Mouse (Mus musculus): ENCODE data around the gene Mfsd14a.
A peak's percentile ranks its signal among the peaks of the same experiment; 100 is the strongest.

The Mfsd14a gene

DNA sequence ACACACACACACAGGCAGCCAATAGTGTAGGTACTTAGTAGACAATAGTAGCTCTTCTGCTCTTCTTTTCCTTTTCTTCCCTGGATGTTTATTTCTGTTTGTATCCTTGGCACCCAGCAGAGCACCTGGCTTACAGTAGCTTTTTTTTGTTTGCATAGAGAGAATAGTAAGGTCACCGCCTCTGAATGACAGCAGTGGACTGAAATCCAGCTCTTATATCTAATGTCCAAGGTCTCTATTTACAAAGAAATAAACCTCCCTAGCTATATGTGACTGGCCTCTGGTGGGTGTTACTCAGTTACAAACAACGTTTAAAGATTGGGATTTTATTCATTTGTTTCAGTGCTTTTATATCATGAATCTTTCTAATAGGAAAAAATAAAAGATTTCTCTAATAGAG, 62.8 kb downstream of the Mfsd14a start:
- no peak for DNase-seq (ENCODE audit: low read depth, low spot score)

DNA sequence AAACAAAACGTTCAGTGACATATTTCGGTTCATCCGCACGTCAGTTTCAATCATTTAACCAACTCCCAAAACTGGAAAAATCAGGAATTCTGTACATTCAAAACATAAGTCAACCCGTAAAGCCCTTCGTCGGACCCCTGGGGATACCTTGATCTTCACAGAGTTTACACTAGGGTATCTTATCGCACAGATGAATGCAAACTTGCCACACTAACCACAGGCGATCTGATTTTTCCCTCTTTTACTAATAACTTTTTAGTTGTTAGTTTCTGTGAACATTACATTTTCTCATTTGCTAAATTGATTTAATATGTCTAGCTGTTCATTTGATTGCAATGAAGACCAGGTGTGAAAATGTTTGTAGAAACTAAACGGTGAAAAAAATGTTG, 66.9 kb downstream of the Mfsd14a start:
- DNase-seq (ENCODE audit: low read depth, low spot score), result no peak

DNA sequence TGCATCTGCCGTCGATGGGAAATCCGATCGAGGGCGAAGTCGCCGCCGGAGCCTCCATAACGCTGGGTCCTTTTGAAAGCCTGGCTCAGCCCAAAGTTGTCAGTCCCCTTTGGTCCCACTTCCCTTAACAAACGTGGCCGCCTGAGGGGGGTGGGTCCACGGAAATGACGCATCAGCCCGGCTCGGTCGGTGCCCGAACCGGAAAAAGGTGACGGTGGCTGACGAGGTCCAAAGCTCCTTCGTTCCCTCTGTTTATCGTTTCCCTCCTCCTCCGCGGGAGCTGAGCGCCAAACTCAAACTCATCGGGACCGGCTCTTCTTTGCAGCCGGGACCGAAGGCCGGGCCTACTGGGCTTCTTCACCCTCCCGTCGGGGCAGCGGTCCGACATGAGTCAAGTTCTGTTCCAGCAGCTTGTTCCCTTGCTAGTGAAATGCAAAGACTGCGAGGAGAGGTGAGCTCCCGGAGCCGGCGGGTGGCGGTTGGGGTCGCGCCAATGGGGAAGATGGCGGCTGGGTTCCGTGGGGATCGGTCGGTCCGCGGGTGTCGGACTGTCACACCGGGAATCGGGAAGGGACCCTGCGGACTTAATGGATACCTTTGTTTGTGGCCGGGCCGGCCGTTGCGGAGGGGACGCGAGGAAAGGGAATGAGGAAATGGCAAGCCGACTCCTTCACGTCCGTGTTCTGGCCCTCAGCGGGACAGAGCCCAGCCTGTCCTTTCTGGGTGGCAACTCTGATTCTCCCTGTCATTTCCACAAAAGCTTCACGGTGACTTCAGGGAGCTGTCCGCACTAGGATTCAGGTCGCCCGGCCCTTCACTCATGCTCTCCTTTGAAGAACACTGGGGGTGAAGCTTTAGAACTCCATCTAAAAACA, 67.5 kb downstream of the Mfsd14a start, which contains the start of gene Sass6:
Gene Sass6 (plus strand): TSS at position 255 of the 875 bp plus-strand sequence.
- DNase-seq (ENCODE audit: low read depth, low spot score), result peak; percentile 97

DNA sequence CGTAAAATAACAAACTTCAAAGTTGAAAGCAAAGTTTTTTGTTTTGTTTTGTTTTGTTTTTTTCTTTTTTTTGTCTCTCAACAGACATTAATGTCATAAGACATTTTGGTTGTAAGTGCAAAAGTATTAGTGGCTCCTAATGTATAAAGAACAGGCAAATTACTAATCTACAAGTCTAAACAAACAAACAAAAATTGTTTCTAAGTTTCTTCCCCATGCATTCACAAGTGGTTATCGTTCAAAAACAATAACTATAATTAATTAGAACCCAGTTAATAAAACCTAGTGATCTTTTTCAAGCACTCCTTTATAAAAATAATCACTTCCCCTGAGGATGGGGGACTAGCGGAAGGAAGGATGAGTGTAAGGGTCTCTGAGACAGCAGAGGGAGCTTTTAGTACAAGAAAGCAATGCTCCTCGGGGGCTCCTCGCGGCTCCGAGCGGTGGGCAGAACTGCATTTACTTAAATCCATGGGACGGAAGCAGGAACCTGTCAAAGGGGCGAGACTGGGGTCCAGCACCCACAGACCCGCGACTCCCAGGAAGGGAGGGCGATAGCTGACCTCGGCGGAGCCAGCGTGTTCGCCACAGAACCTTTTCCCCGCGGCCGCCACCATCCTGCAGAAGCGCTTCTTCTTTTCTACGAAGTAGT, 68.3 kb downstream of the Mfsd14a start:
- DNase-seq (ENCODE audit: low read depth, low spot score), result peak; percentile 59

DNA sequence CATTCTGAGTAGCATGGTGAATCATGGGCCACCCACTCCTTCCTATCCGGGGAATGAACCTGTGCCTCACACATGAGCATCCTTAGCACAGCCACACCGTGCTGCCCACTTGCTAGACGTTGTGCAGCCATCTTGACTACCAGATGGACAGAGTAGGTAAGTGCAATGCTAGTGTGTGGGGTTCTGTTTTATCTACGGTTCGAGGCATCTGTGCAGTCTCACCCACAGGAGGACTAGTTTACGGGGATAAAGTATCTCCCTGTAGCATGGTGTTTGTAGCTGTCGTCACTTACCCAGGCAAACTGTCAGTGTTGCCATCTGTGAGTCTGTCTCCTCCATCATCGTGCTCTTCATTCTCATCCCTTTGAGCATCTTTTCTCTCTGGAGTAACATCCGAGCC, 80.3 kb downstream of the Mfsd14a start:
- no peak for DNase-seq (ENCODE audit: low read depth, low spot score)
